Mouse (Mus musculus) layer of hippocampus, adult 2 months (tissue): Measurements from ENCODE around the gene Zbtb39. TPM values are rescaled to one million over a fixed set of nuclear protein-coding genes. Genes with fewer than 3 reads are reported as not detected.
A peak's percentile ranks its signal among the peaks of the same experiment; 100 is the strongest.

Source experiments
- DNase-seq, 2 experiments: peaks; one replicate each; pipeline ENCODE4 v3.0.0; 2022; ENCODE audit warnings: low spot score in 2 of 2
- H3K27ac ChIP-seq: fragments of 200-600 bp; 2 replicates; pipeline ENCODE4 v1.8.1; 2022
- H3K4me3 ChIP-seq: fragments of 200-600 bp; 2 replicates; pipeline ENCODE4 v1.8.1; 2022; ENCODE audit warnings: mild to moderate bottlenecking
- CTCF ChIP-seq: fragments of 200-600 bp; conservative IDR thresholded peaks from 2 replicates; pipeline ENCODE4 v1.8.1; 2022; ENCODE audit warnings: antibody characterized with exemption, mild to moderate bottlenecking, moderate library complexity
- long read RNA-seq, 2 experiments: library from polyadenylated mRNA; stranded (forward); transcript quantifications; one replicate each; pipeline ENCODE4 v2.0.0; 2021; ENCODE audit warnings: borderline mapping rate in 2 of 2
- total RNA-seq, 2 experiments: library from RNA; stranded (reverse); gene quantifications; 2 replicates each; pipeline ENCODE4 v1.2.3; 2021

Zbtb39 gene
- total RNA-seq, result 10 to 100 TPM; 10.5 to 11.5 TPM
- long read RNA-seq, experiment 1, full-length matches to known transcripts, result 1 of 2 reads
- long read RNA-seq, experiment 1, partial matches to known transcripts, result 0 of 2 reads
- long read RNA-seq, experiment 1, other reads (novel, unspliced or antisense), result 1 of 2 reads
- long read RNA-seq, experiment 2, full-length matches to known transcripts, result 1 of 1 reads
- long read RNA-seq, experiment 2, partial matches to known transcripts, result 0 of 1 reads
- long read RNA-seq, experiment 2, other reads (novel, unspliced or antisense), result 0 of 1 reads

GRCm38 (mm10) chr10:127739083-127739660 is at the start of gene Zbtb39:
TSS of gene Zbtb39 (plus strand) at chr10:127739538.
- peak within 1 kb of the TSS; percentile 77 for H3K27ac ChIP-seq

GRCm38 (mm10) chr10:127691053-127691452 is 48.3 kb upstream of the Zbtb39 start:
- TF ChIP-seq CTCF, result peak; percentile 47
- no peak overlapping the region for H3K27ac ChIP-seq
- DNase-seq, result no peak
- no peak overlapping the region for H3K4me3 ChIP-seq

More at GRCm38 (mm10) chr10:127739083-127739660, at the start of gene Zbtb39:
- H3K4me3 ChIP-seq, result peak within 1 kb of the TSS; percentile 80
- DNase-seq, result peak; percentile 49 to 81
- peak; percentile 75 for TF ChIP-seq CTCF

- TF ChIP-seq CTCF, result peak; percentile 91
- DNase-seq, result no peak
- Histone ChIP-seq H3K27ac (no peak overlapping the region), H3K4me3 (no peak overlapping the region)
These were observed 44.7 kb upstream of the Zbtb39 start for GRCm38 (mm10) chr10:127694636-127695035.

GRCm38 (mm10) chr10:127695775-127696174 is 43.6 kb upstream of the Zbtb39 start:
- Histone ChIP-seq H3K27ac (no peak overlapping the region), H3K4me3 (no peak overlapping the region)
- TF ChIP-seq CTCF, result no peak
- no peak for DNase-seq

GRCm38 (mm10) chr10:127698966-127699365 is 40.4 kb upstream of the Zbtb39 start:
- H3K27ac ChIP-seq, result no peak overlapping the region
- no peak for TF ChIP-seq CTCF

GRCm38 (mm10) chr10:127703299-127703698 is 36.0 kb upstream of the Zbtb39 start:
- H3K27ac ChIP-seq, result no peak overlapping the region
- H3K4me3 ChIP-seq, result no peak overlapping the region
- no peak for TF ChIP-seq CTCF
- DNase-seq, result no peak

More at GRCm38 (mm10) chr10:127698966-127699365, 40.4 kb upstream of the Zbtb39 start:
- H3K4me3 ChIP-seq, result no peak overlapping the region
- no peak for DNase-seq

GRCm38 (mm10) chr10:127704293-127704692 is 35.0 kb upstream of the Zbtb39 start:
- H3K4me3 ChIP-seq, result no peak overlapping the region
- H3K27ac ChIP-seq, result no peak overlapping the region
- DNase-seq, result no peak
- TF ChIP-seq CTCF, result no peak

GRCm38 (mm10) chr10:127704766-127705220 is 34.5 kb upstream of the Zbtb39 start, which contains the start of gene Myo1a:
TSS of gene Myo1a (plus strand) at chr10:127705170.
- peak; percentile 44 for TF ChIP-seq CTCF
- H3K27ac ChIP-seq, result no peak within 1 kb of the TSS
- H3K4me3 ChIP-seq, result no peak within 1 kb of the TSS
- DNase-seq, result no peak

- no peak overlapping the region for H3K27ac ChIP-seq
- no peak overlapping the region for H3K4me3 ChIP-seq
- no peak for TF ChIP-seq CTCF
- DNase-seq, result no peak
These were observed 33.6 kb upstream of the Zbtb39 start for GRCm38 (mm10) chr10:127705783-127706182.

GRCm38 (mm10) chr10:127707721-127708120 is 31.6 kb upstream of the Zbtb39 start:
- Histone ChIP-seq H3K27ac (no peak overlapping the region), H3K4me3 (no peak overlapping the region)
- no peak for TF ChIP-seq CTCF

GRCm38 (mm10) chr10:127708850-127709370 is 30.4 kb upstream of the Zbtb39 start:
- TF ChIP-seq CTCF, result no peak
- no peak overlapping the region for H3K27ac ChIP-seq
- no peak overlapping the region for H3K4me3 ChIP-seq
- DNase-seq, result no peak

More at GRCm38 (mm10) chr10:127707721-127708120, 31.6 kb upstream of the Zbtb39 start:
- no peak for DNase-seq

- no peak overlapping the region for H3K27ac ChIP-seq
- no peak for TF ChIP-seq CTCF
- no peak for DNase-seq
- no peak overlapping the region for H3K4me3 ChIP-seq
These were observed 29.0 kb upstream of the Zbtb39 start for GRCm38 (mm10) chr10:127710331-127710730.

- TF ChIP-seq CTCF, result no peak
- no peak for DNase-seq
- Histone ChIP-seq H3K4me3 (no peak overlapping the region), H3K27ac (no peak overlapping the region)
These were observed 26.6 kb upstream of the Zbtb39 start for GRCm38 (mm10) chr10:127712736-127713135.
